Mouse (Mus musculus) heart, postnatal 0 days (tissue): ENCODE data around the gene Filip1l.

Source experiments
- CTCF ChIP-seq: IDR thresholded peaks from 2 replicates; pipeline ENCODE4 v1.5.1; 2016; ENCODE audit warnings: antibody characterized with exemption, control low read depth, low read depth
- EP300 ChIP-seq: IDR thresholded peaks from 2 replicates; pipeline ENCODE4 v1.6.1; 2016; ENCODE audit warnings: antibody characterized with exemption, low read depth

DNA sequence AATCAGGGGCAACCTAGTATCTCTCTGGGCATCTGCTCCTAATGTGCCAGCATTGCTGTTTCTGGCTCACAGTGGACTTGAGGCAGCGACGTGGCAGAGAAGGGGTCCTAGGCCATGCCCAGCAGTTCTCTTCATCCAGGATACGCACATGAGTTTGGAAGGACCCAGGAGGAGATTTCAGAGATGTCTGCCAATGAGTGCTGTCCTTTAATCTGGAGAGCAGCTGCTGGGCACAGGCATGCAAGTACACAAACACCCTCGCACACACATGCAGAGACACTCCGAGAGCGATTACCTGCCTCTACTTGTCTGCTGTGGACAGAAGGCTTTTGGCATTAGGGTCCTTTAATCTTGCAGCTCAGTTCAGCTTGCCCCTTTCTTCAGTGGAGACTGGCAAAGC is at the start of gene Filip1l:
- TF ChIP-seq CTCF (no peak), EP300 (no peak)
